Mouse (Mus musculus) hindbrain, embryonic 13.5 days (tissue): ENCODE data around the gene Fstl4. TPM values are rescaled to one million over a fixed set of nuclear protein-coding genes. Genes with fewer than 3 reads are reported as not detected.

Experiments
- ATAC-seq: fragments of 200-750 bp; cut with Nextera tagmentation; 2 replicates; pipeline ENCODE4 v1.8.0; 2017; ENCODE audit warnings: moderate TSS enrichment; ENCODE audit not compliant: low FRiP score
- H3K27ac ChIP-seq: fragments of 300-500 bp; sonication (generic); 2 replicates; pipeline ENCODE4 v1.5.1; 2015; ENCODE audit warnings: inconsistent platforms, mild to moderate bottlenecking, moderate library complexity
- H3K27me3 ChIP-seq: fragments of 300-500 bp; sonication (generic); 2 replicates; pipeline ENCODE4 v1.6.1; 2015; ENCODE audit warnings: mild to moderate bottlenecking, inconsistent platforms
- H3K36me3 ChIP-seq: fragments of 300-500 bp; sonication (generic); 2 replicates; pipeline ENCODE4 v1.6.1; 2015; ENCODE audit warnings: mild to moderate bottlenecking, inconsistent platforms
- H3K4me1 ChIP-seq: fragments of 300-500 bp; sonication (generic); replicated peaks from 2 replicates; pipeline ENCODE4 v1.6.1; 2015; ENCODE audit warnings: inconsistent platforms
- H3K4me2 ChIP-seq: fragments of 300-500 bp; sonication (generic); 2 replicates; pipeline ENCODE4 v1.6.1; 2015; ENCODE audit warnings: inconsistent platforms, mild to moderate bottlenecking, moderate library complexity
- H3K4me3 ChIP-seq: fragments of 300-500 bp; sonication (generic); 2 replicates; pipeline ENCODE4 v1.5.1; 2015; ENCODE audit warnings: mild to moderate bottlenecking, inconsistent platforms
- H3K9ac ChIP-seq: fragments of 300-500 bp; sonication (generic); 2 replicates; pipeline ENCODE4 v1.6.1; 2015; ENCODE audit warnings: mild to moderate bottlenecking, inconsistent platforms
- H3K9me3 ChIP-seq: fragments of 300-500 bp; sonication (generic); 2 replicates; pipeline ENCODE4 v1.6.1; 2016; ENCODE audit warnings: inconsistent platforms
- WGBS: fragments of 180-500 bp; shearing (Covaris S2); methylation state at CpG from one replicate; pipeline ENCODE4 v1.1.7; 2015; 5-methylcytosine and 5-hydroxymethylcytosine counted together
- polyA plus RNA-seq: library from polyadenylated mRNA; unstranded; fragments of >200 nt; fragmentation: Nextera tagmentation; extraction: Ambion mirVana; gene quantifications from 2 replicates; pipeline ENCODE4 v1.2.1, GENCODE M21; 2015

Gene Fstl4
- polyA plus RNA-seq, 1 experiment from 2014 or later, result 9.4 TPM

GRCm38 (mm10) chr11:52782426-52782825, 18.0 kb downstream of the Fstl4 start:
- no peak for ATAC-seq
- 94% methylated on average over 5 of the region's 5 CpGs for WGBS

DNA sequence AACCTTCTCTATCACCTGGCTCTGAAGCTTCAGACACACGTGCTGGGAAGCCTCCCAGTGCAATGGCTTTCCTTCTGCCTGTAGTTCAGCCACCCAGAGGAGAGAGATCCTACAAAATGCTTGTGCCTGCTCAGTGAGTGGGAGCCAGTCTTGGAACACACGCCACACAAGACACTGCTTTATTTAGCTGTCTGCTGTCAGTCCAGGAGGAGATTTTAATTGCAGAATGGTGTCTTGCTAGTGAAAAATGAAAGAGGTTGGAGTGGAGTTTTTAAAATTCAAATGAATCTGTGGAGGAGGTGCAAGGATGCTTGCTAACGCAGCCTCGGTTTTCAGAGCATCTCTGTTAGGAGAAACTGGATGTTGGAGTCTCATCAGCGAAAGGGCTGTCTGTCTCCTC, 29.9 kb downstream of the Fstl4 start:
- Histone ChIP-seq H3K36me3 (no peaks in the 10 kb centered on the region), H3K27me3 (no peaks in the 10 kb centered on the region), H3K4me3 (no peak overlapping the region), H3K4me1 (no peaks in the 10 kb centered on the region), H3K9ac (no peak overlapping the region), H3K4me2 (no peak overlapping the region), H3K27ac (no peak overlapping the region), H3K9me3 (no peaks in the 10 kb centered on the region)
- WGBS, result 74% methylated on average over 5 of the region's 5 CpGs
- ATAC-seq, result no peak

More at GRCm38 (mm10) chr11:52782426-52782825, 18.0 kb downstream of the Fstl4 start:
- no peaks in the 10 kb centered on the region for H3K27me3 ChIP-seq
- H3K9ac ChIP-seq, result no peak overlapping the region
- H3K4me1 ChIP-seq, result peaks cover 14% of the 10 kb centered on the region
- H3K36me3 ChIP-seq, result no peaks in the 10 kb centered on the region
- no peaks in the 10 kb centered on the region for H3K9me3 ChIP-seq
- H3K4me2 ChIP-seq, result no peak overlapping the region
- no peak overlapping the region for H3K4me3 ChIP-seq
- no peak overlapping the region for H3K27ac ChIP-seq

GRCm38 (mm10) chr11:52809542-52809941, 45.1 kb downstream of the Fstl4 start:
- H3K4me1 ChIP-seq, result no peaks in the 10 kb centered on the region
- no peak overlapping the region for H3K4me2 ChIP-seq
- no peak overlapping the region for H3K9ac ChIP-seq
- H3K9me3 ChIP-seq, result no peaks in the 10 kb centered on the region
- WGBS, result 98% methylated on average over 2 of the region's 2 CpGs
- no peak overlapping the region for H3K27ac ChIP-seq
- H3K4me3 ChIP-seq, result no peak overlapping the region
- ATAC-seq, result no peak
- H3K36me3 ChIP-seq, result no peaks in the 10 kb centered on the region
- H3K27me3 ChIP-seq, result no peaks in the 10 kb centered on the region

- ATAC-seq, result no peak
- no peak overlapping the region for H3K9ac ChIP-seq
- H3K9me3 ChIP-seq, result no peaks in the 10 kb centered on the region
- no peaks in the 10 kb centered on the region for H3K27me3 ChIP-seq
- no peak overlapping the region for H3K4me2 ChIP-seq
- H3K36me3 ChIP-seq, result no peaks in the 10 kb centered on the region
- H3K27ac ChIP-seq, result no peak overlapping the region
- no peak overlapping the region for H3K4me3 ChIP-seq
- 0 out of 2 replicates have a peak, but pooled peaks cover 3% of the 10 kb centered on the region for H3K4me1 ChIP-seq
- WGBS, result 80% methylated on average over 4 of the region's 4 CpGs
Measured at GRCm38 (mm10) chr11:52816004-52816403, 51.6 kb downstream of the Fstl4 start.

DNA sequence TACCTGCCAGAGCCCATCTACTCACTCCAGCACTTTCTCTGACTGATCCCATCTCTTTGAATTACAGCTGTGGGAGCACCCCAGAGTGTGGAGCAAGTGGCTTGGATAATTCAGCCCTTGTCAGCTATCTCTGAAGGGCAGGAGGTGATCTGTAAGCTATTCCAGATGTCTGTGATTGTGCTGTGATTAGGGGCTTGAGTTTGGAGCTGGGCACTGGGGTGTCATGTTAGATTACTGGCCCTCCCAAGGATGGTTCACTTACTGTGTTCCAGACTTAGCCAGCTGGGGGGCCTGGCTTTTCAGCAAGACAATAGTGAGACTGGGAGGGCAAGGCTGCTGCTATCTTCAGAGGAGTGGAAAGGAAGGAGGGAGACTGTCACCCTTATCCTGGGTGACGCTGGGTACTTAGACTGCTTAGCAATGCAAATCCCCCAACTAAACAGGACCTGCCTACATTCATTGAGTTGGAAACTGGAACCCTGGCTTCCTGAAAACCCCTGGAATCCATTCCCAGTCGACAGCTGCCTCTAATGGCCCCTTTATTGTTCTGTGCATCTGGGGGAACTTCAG, 56.0 kb downstream of the Fstl4 start:
- ATAC-seq, result no peak

DNA sequence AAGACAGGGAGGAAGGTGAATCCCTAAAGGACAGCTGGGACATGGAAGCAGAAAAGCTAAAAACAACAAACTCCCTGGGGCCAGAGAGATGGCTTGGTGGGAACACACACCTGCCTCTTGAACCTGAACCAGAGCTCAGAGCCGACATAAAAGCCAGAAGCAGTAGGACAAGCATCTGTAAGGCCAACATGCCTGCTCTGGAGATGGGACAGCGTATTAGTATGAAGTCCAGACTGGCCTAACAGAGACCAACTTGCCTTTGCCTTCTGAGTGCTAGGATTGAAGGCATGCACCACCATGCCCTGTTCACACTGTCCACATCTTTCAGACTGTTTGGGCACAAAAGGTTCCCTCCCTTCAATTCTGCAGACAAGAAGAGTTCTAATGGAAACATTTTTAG, 62.2 kb downstream of the Fstl4 start:
- Histone ChIP-seq H3K4me3 (no peak overlapping the region), H3K36me3 (no peaks in the 10 kb centered on the region), H3K4me2 (no peak overlapping the region), H3K9ac (no peak overlapping the region), H3K27ac (no peak overlapping the region), H3K9me3 (no peaks in the 10 kb centered on the region), H3K4me1 (no peaks in the 10 kb centered on the region), H3K27me3 (no peaks in the 10 kb centered on the region)
- ATAC-seq, result no peak
- 77% methylated on average over 2 of the region's 2 CpGs for WGBS

More for the DNA sequence above, 56.0 kb downstream of the Fstl4 start:
- Histone ChIP-seq H3K9ac (no peak overlapping the region), H3K4me1 (0 out of 2 replicates have a peak, but pooled peaks cover 3% of the 10 kb centered on the region), H3K36me3 (no peaks in the 10 kb centered on the region), H3K4me3 (no peak overlapping the region), H3K9me3 (no peaks in the 10 kb centered on the region), H3K27me3 (no peaks in the 10 kb centered on the region), H3K4me2 (no peak overlapping the region), H3K27ac (no peak overlapping the region)
- WGBS, result 3% methylated on average over 2 of the region's 2 CpGs

- ATAC-seq, result no peak
- Histone ChIP-seq H3K4me3 (no peak overlapping the region), H3K4me1 (0 out of 2 replicates have a peak, but pooled peaks cover 6% of the 10 kb centered on the region), H3K36me3 (no peaks in the 10 kb centered on the region), H3K27me3 (no peaks in the 10 kb centered on the region), H3K4me2 (no peak overlapping the region), H3K9ac (no peak overlapping the region), H3K9me3 (no peaks in the 10 kb centered on the region), H3K27ac (no peak overlapping the region)
- WGBS, result 67% methylated on average over 12 of the region's 12 CpGs
Measured at GRCm38 (mm10) chr11:52831631-52832310, 67.3 kb downstream of the Fstl4 start.

DNA sequence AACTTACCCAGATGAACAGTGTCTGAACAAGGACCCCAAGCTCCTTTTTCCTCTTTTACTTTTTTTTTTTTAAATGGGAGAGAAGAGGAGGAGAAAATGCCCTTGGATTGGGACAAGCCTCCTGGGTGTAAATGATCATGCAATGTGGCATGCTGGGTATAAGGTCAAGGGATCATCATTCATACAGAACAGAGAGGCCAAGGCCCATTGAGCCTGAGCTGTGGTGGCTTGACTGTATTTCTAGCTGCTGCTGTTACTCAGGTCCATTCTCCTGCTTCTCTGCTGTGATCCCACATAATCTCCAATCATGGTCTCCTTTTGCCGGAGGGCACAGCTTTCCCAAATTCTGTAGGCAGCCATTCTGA, 67.9 kb downstream of the Fstl4 start:
- H3K4me3 ChIP-seq, result no peak overlapping the region
- peak overlapping the region; percentile 35; the same call in 1 of the 2 replicates for H3K27ac ChIP-seq
- 0 out of 2 replicates have a peak, but pooled peaks cover 6% of the 10 kb centered on the region for H3K4me1 ChIP-seq
- 95% methylated on average over 1 of the region's 1 CpGs for WGBS
- H3K9ac ChIP-seq, result no peak overlapping the region
- H3K36me3 ChIP-seq, result no peaks in the 10 kb centered on the region
- no peaks in the 10 kb centered on the region for H3K27me3 ChIP-seq
- H3K4me2 ChIP-seq, result no peak overlapping the region
- H3K9me3 ChIP-seq, result no peaks in the 10 kb centered on the region
- no peak for ATAC-seq

GRCm38 (mm10) chr11:52848691-52849090, 84.3 kb downstream of the Fstl4 start:
- WGBS, result 90% methylated on average over 2 of the region's 2 CpGs
- H3K4me3 ChIP-seq, result no peak overlapping the region
- no peak overlapping the region for H3K9ac ChIP-seq
- no peaks in the 10 kb centered on the region for H3K27me3 ChIP-seq
- H3K27ac ChIP-seq, result no peak overlapping the region
- H3K9me3 ChIP-seq, result no peaks in the 10 kb centered on the region
- no peaks in the 10 kb centered on the region for H3K4me1 ChIP-seq
- no peak for ATAC-seq
- no peak overlapping the region for H3K4me2 ChIP-seq
- H3K36me3 ChIP-seq, result no peaks in the 10 kb centered on the region

- Histone ChIP-seq H3K27me3 (no peaks in the 10 kb centered on the region), H3K9ac (no peak overlapping the region), H3K4me2 (no peak overlapping the region), H3K27ac (no peak overlapping the region), H3K36me3 (no peaks in the 10 kb centered on the region), H3K4me3 (no peak overlapping the region), H3K4me1 (no peaks in the 10 kb centered on the region), H3K9me3 (no peaks in the 10 kb centered on the region)
- ATAC-seq, result no peak
- WGBS, result 92% methylated on average over 3 of the region's 3 CpGs
Measured at GRCm38 (mm10) chr11:52850071-52850470, 85.6 kb downstream of the Fstl4 start.

GRCm38 (mm10) chr11:52872846-52873512, 108.5 kb downstream of the Fstl4 start:
- no peak overlapping the region for H3K4me2 ChIP-seq
- no peak overlapping the region for H3K27ac ChIP-seq
- no peaks in the 10 kb centered on the region for H3K27me3 ChIP-seq
- H3K4me3 ChIP-seq, result no peak overlapping the region
- 0 out of 2 replicates have a peak, but pooled peaks cover 10% of the 10 kb centered on the region for H3K9me3 ChIP-seq
- H3K36me3 ChIP-seq, result no peaks in the 10 kb centered on the region
- 88% methylated on average over 15 of the region's 15 CpGs for WGBS
- H3K9ac ChIP-seq, result no peak overlapping the region
- H3K4me1 ChIP-seq, result no peaks in the 10 kb centered on the region
- no peak for ATAC-seq

DNA sequence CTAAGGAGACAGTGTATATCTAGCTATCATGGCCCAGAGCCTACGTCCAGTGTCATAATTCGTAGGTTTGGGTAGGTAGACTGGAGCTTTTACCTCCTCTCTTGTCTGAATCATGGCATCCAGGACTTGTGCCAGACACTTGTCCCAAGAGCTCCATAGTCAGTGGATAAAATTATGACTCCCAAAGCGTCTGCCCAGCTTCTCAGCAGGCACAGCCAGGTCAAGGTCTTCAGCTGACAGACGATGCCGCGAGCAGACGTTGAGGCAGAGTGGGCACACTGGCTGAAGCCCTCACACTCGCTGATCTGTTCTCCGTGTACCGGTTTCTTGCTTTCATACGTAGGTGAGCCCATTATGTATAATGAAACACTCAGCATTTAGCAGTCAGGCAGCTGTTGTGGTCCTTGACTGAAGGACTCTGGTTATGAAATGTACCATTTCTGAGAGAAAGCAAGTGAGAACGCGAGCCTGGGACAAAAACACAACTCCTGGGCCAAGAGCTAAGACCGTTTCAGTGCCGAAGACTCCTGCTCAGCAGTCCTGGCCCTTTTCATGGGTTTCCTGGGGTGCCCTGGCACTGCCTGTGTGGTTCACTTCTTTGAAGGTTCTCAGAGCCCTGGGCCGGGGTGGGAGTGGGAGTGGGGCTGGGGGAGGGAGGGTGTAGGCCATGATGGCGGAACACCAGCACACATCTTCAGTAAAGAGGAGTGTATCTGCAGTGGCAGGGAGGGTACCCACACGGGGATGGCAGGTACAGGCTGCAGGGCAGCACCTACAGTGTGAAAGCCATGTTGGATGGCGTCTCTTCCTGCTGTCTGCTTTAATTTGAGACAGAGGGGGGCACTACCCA, 111.7 kb downstream of the Fstl4 start:
- H3K9ac ChIP-seq, result no peak overlapping the region
- ATAC-seq, result no peak
- no peak overlapping the region for H3K4me2 ChIP-seq
- H3K4me3 ChIP-seq, result no peak overlapping the region
- H3K27ac ChIP-seq, result no peak overlapping the region
- 0 out of 2 replicates have a peak, but pooled peaks cover 4% of the 10 kb centered on the region for H3K4me1 ChIP-seq
- 93% methylated on average over 19 of the region's 19 CpGs for WGBS
- no peaks in the 10 kb centered on the region for H3K27me3 ChIP-seq
- 0 out of 2 replicates have a peak, but pooled peaks cover 4% of the 10 kb centered on the region for H3K9me3 ChIP-seq
- no peaks in the 10 kb centered on the region for H3K36me3 ChIP-seq
